Mouse (Mus musculus): Measurements from ENCODE around the gene Cacng1.

- TF ChIP-seq POLR2A (IDR thresholded peaks at IDR 0.05; ENCODE audit: low read depth, low read length), result no peak
- TF ChIP-seq MAZ (IDR thresholded peaks at IDR 0.05; ENCODE audit: low read depth, low read length), result no peak
- TF ChIP-seq CTCF (conservative IDR thresholded peaks at IDR 0.05 in 1 of 2, IDR thresholded peaks at IDR 0.05 in 1 of 2; ENCODE audit: low read depth in 2 of 2, low read length in 2 of 2), result no peak
- TF ChIP-seq E2F4 (IDR thresholded peaks at IDR 0.05; ENCODE audit: insufficient replicate concordance, low read depth, low read length), result no peak
- TF ChIP-seq TCF12 (IDR thresholded peaks at IDR 0.05; ENCODE audit: low read depth, low read length), result no peak
- TF ChIP-seq ZC3H11A (IDR thresholded peaks at IDR 0.05; ENCODE audit: low read depth, low read length), result no peak
- no peak for TF ChIP-seq ETS1 (conservative IDR thresholded peaks at IDR 0.05; ENCODE audit: low read depth, low read length)
- no peak for TF ChIP-seq EP300 (IDR thresholded peaks at IDR 0.05; ENCODE audit: low read length)
- TF ChIP-seq RAD21 (IDR thresholded peaks at IDR 0.05; ENCODE audit: low read depth, low read length), result no peak
- no peak for TF ChIP-seq ZKSCAN1 (IDR thresholded peaks at IDR 0.05; ENCODE audit: borderline replicate concordance, low read depth, low read length)
- no peak for TF ChIP-seq IRF4 (IDR thresholded peaks at IDR 0.05; ENCODE audit: low read depth, low read length)
- no peak for TF ChIP-seq NELFE (IDR thresholded peaks at IDR 0.05; ENCODE audit: low read depth, low read length)
These were observed 55.9 kb downstream of the Cacng1 start for GRCm38 (mm10) chr11:107660452-107660851.

Data from CH12.LX (cell line).